Comparison of ENCODE assay signal across 25 mouse cellular contexts in the genomic region with DNA sequence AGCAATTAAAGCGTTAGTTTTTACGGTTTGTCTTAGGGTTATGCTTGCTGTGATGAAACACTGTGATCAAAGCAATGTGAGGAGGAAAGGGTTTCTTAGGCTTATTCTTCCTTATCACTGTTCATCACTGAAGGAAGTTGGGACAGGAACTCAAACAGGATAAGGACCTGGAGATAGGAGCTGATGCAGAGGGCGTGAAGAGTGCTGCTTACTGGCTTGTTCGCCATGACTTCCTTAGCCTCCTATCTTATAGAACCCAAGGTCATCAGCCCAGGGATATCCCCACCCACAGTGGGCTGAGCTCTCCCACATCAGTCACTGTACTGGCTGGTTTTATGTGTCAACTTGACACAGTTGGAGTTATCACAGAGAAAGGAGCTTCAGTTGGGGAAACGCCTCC. TPM values are rescaled to one million over a fixed set of nuclear protein-coding genes. Genes with fewer than 3 reads are reported as not detected.
DNase-seq lines count a peak whose midpoint lies in the region; ATAC-seq and TF ChIP-seq lines count a peak whose summit lies in the region.
"Had no signal": no experiment of that assay in that cellular context is flagged by ENCODE, and none has a peak within 500 bp of the region (broad histone marks: within the 10 kb centered on the region; RNA-seq: fewer than 3 reads in every experiment).

No protein-coding gene starts in this region.

- no peak overlapping the region for H3K27ac ChIP-seq in heart, embryonic 11.5 days (ENCODE audit: low read depth, low read length)
- peak overlapping the region; percentile 3; the same call in 1 of the 2 replicates for H3K27ac ChIP-seq in MEL (ENCODE audit: control insufficient read depth, low read depth, low read length)
- H3K27ac ChIP-seq in hindbrain, embryonic 10.5 days, result no peak overlapping the region
- no peak overlapping the region for H3K27ac ChIP-seq in midbrain, embryonic 10.5 days (replicated peaks)
- H3K27ac ChIP-seq in hindbrain, embryonic 13.5 days, result no peak overlapping the region

- H3K79me2 ChIP-seq in MEL (ENCODE audit: control insufficient read depth, insufficient read depth, low read length, poor library complexity), result no peaks in the 10 kb centered on the region

- H3K36me3 ChIP-seq in heart, embryonic 11.5 days (ENCODE audit: control insufficient read depth, insufficient read depth, low read length), result no peaks in the 10 kb centered on the region
- H3K36me3 ChIP-seq in MEL (ENCODE audit: control insufficient read depth in 1 of 2, insufficient read depth in 2 of 2, low read length in 2 of 2), result no peaks in the 10 kb centered on the region
- no peaks in the 10 kb centered on the region for H3K36me3 ChIP-seq in hindbrain, embryonic 10.5 days
- H3K36me3 ChIP-seq in midbrain, embryonic 10.5 days, result no peaks in the 10 kb centered on the region
- no peaks in the 10 kb centered on the region for H3K36me3 ChIP-seq in hindbrain, embryonic 13.5 days
- H3K36me3 ChIP-seq: G1E had no signal

- no peaks in the 10 kb centered on the region for H3K9me3 ChIP-seq in heart, embryonic 11.5 days (replicated peaks; ENCODE audit: control insufficient read depth, low read length)
- H3K9me3 ChIP-seq in MEL (replicated peaks; ENCODE audit: insufficient read depth, low read length), result no peaks in the 10 kb centered on the region
- no peaks in the 10 kb centered on the region for H3K9me3 ChIP-seq in hindbrain, embryonic 10.5 days
- no peaks in the 10 kb centered on the region for H3K9me3 ChIP-seq in midbrain, embryonic 10.5 days (replicated peaks)
- H3K9me3 ChIP-seq in hindbrain, embryonic 13.5 days, result no peaks in the 10 kb centered on the region
- H3K9me3 ChIP-seq: G1E had no signal

- H3K4me2 ChIP-seq in heart, embryonic 11.5 days, result no peak overlapping the region
- no peak overlapping the region for H3K4me2 ChIP-seq in hindbrain, embryonic 13.5 days

- TF ChIP-seq POLR2A in MEL (IDR thresholded peaks at IDR 0.05; ENCODE audit: control insufficient read depth in 1 of 2, insufficient read depth in 1 of 2, low read depth in 1 of 2, low read length in 2 of 2, poor library complexity in 1 of 2), result no peak

- H3K4me3 ChIP-seq in heart, embryonic 11.5 days (ENCODE audit: low read depth, low read length), result no peak overlapping the region
- H3K4me3 ChIP-seq in MEL (ENCODE audit: control insufficient read depth in 1 of 2, insufficient read depth in 1 of 2, low read depth in 2 of 2, low read length in 2 of 2), result no peak overlapping the region
- H3K4me3 ChIP-seq in hindbrain, embryonic 10.5 days, result no peak overlapping the region
- no peak overlapping the region for H3K4me3 ChIP-seq in midbrain, embryonic 10.5 days
- H3K4me3 ChIP-seq in hindbrain, embryonic 13.5 days, result no peak overlapping the region

- 0 out of 2 replicates have a peak, but pooled peaks cover 2% of the 10 kb centered on the region for H3K27me3 ChIP-seq in heart, embryonic 11.5 days (ENCODE audit: control insufficient read depth, insufficient read depth, low read length)
- H3K27me3 ChIP-seq in MEL (ENCODE audit: control insufficient read depth in 1 of 2, insufficient read depth in 2 of 2, low read length in 2 of 2), result no peaks in the 10 kb centered on the region
- no peaks in the 10 kb centered on the region for H3K27me3 ChIP-seq in hindbrain, embryonic 10.5 days (ENCODE audit: insufficient read depth, poor library complexity, severe bottlenecking)
- no peaks in the 10 kb centered on the region for H3K27me3 ChIP-seq in midbrain, embryonic 10.5 days (ENCODE audit: low read depth, poor library complexity, severe bottlenecking)
- H3K27me3 ChIP-seq in hindbrain, embryonic 13.5 days, result no peaks in the 10 kb centered on the region
- H3K27me3 ChIP-seq: Patski had no signal

- no peak for TF ChIP-seq RAD21 in MEL (IDR thresholded peaks at IDR 0.05; ENCODE audit: low read depth, low read length)

- no peaks in the 10 kb centered on the region for H3K4me1 ChIP-seq in heart, embryonic 11.5 days (ENCODE audit: control insufficient read depth, insufficient read depth, low read length)
- H3K4me1 ChIP-seq in MEL (ENCODE audit: control insufficient read depth in 1 of 2, insufficient read depth in 2 of 2, low read length in 2 of 2), result peaks cover 0 to 12% of the 10 kb centered on the region in 2 experiments; a peak in 1 of 4 replicates
- no peaks in the 10 kb centered on the region for H3K4me1 ChIP-seq in hindbrain, embryonic 10.5 days (replicated peaks)
- no peaks in the 10 kb centered on the region for H3K4me1 ChIP-seq in midbrain, embryonic 10.5 days
- H3K4me1 ChIP-seq in hindbrain, embryonic 13.5 days (replicated peaks), result no peaks in the 10 kb centered on the region

- TF ChIP-seq EP300 in MEL (IDR thresholded peaks at IDR 0.05; ENCODE audit: low read depth in 1 of 2, low read length in 2 of 2), result peak; percentile 58 to 61; a peak in 3 of 4 replicates

- no peak overlapping the region for H3K9ac ChIP-seq in heart, embryonic 11.5 days (ENCODE audit: low read depth, low read length)
- H3K9ac ChIP-seq in MEL (ENCODE audit: control insufficient read depth, low read depth, low read length, poor library complexity, severe bottlenecking), result no peak overlapping the region
- H3K9ac ChIP-seq in hindbrain, embryonic 13.5 days, result no peak overlapping the region

- 48% methylated on average over 5 of the region's 5 CpGs for WGBS in heart, embryonic 11.5 days (ENCODE audit: insufficient replicate concordance)
- 83% methylated on average over 5 of the region's 5 CpGs for WGBS in hindbrain, embryonic 10.5 days
- WGBS in midbrain, embryonic 10.5 days, result 84% methylated on average over 5 of the region's 5 CpGs
- 79% methylated on average over 5 of the region's 5 CpGs for WGBS in hindbrain, embryonic 13.5 days

- TF ChIP-seq CTCF in MEL (IDR thresholded peaks at IDR 0.05 in 2 of 3, conservative IDR thresholded peaks at IDR 0.05 in 1 of 3; ENCODE audit: control insufficient read depth in 1 of 3, insufficient read depth in 1 of 3, low read depth in 2 of 3, low read length in 3 of 3, poor library complexity in 1 of 3, severe bottlenecking in 1 of 3), result no peak

- peak; percentile 41 for DNase-seq in heart, adult 11 months
- DNase-seq in 416B (ENCODE audit: low read depth) (peak; percentile 93), MEL (ENCODE audit: low read depth, low spot score) (peak; percentile 61), MEL-GATA-1-ER (ENCODE audit: extremely low read depth, low read depth) (peak; percentile 6)
- no peak for DNase-seq in hindbrain, embryonic 10.5 days (ENCODE audit: low spot score)
- DNase-seq in midbrain, embryonic 10.5 days (ENCODE audit: low spot score), result no peak
- DNase-seq: adrenal gland, adult 2 months; adrenal gland, adult 8-10 months; adrenal gland, postnatal 10 days; adrenal gland, postnatal 14 days; adrenal gland, postnatal 25 days; adrenal gland, postnatal 36 days; B cell, adult 2 months; cerebellum, adult 11 months; cerebellum, adult 11-12 months; cerebellum, adult 18-20 months; cerebellum, adult 2 months; cerebellum, adult 8-10 months had no signal

- no peak for ATAC-seq in heart, embryonic 11.5 days (replicated peaks; ENCODE audit: insufficient number of reproducible peaks, low FRiP score, low TSS enrichment)
- no peak for ATAC-seq in hindbrain, embryonic 13.5 days (ENCODE audit: low FRiP score)
- ATAC-seq: activated CD4-positive, CD25-positive, alpha-beta regulatory T cell, adult 4 months; CD4-positive, CD25-positive, alpha-beta regulatory T cell, adult 4 months; Patski had no signal

TF ChIP-seq in MEL, 35 proteins besides CTCF, POLR2A, EP300 and RAD21:
- TF ChIP-seq GATA1 (IDR thresholded peaks at IDR 0.05; ENCODE audit: low read depth, low read length), result peak; percentile 56; the same call in 1 of the 2 replicates
- no peak for TF ChIP-seq POLR2AphosphoS5 (IDR thresholded peaks at IDR 0.05; ENCODE audit: borderline replicate concordance, low read depth, low read length)
- no peak for TF ChIP-seq UBTF (IDR thresholded peaks at IDR 0.05; ENCODE audit: borderline replicate concordance, insufficient read depth, low read depth, low read length)
- TF ChIP-seq MYB (IDR thresholded peaks at IDR 0.05; ENCODE audit: low read depth, low read length), result 0 out of 2 replicates have a peak, but pooled peaks have one; percentile 13
- no peak; the same call in 1 of the 2 replicates for TF ChIP-seq ETS1 (IDR thresholded peaks at IDR 0.05; ENCODE audit: low read depth, low read length)
- TF ChIP-seq POLR2AphosphoS2 (IDR thresholded peaks at IDR 0.05; ENCODE audit: low read length), result no peak
- TF ChIP-seq ZKSCAN1 (IDR thresholded peaks at IDR 0.05; ENCODE audit: low read depth, low read length), result no peak
- TF ChIP-seq RCOR1 (IDR thresholded peaks at IDR 0.05; ENCODE audit: low read depth, low read length), result 0 out of 2 replicates have a peak, but pooled peaks have one; percentile 16
- TF ChIP-seq GABPA (IDR thresholded peaks at IDR 0.05; ENCODE audit: low read depth, low read length), result no peak
- no peak for TF ChIP-seq ELF1 (IDR thresholded peaks at IDR 0.05; ENCODE audit: low read depth, low read length)
- TF ChIP-seq KAT2A (conservative IDR thresholded peaks at IDR 0.05; ENCODE audit: low read depth, low read length), result no peak
- no peak for TF ChIP-seq ZNF384 (IDR thresholded peaks at IDR 0.05; ENCODE audit: low read depth, low read length)
- no peak for TF ChIP-seq MAZ (IDR thresholded peaks at IDR 0.05; ENCODE audit: low read depth, low read length)
- TF ChIP-seq NELFE (IDR thresholded peaks at IDR 0.05; ENCODE audit: low read depth, low read length), result no peak
- 0 out of 2 replicates have a peak, but pooled peaks have one; percentile 27 for TF ChIP-seq SIN3A (IDR thresholded peaks at IDR 0.05; ENCODE audit: low read length)
- no peak for TF ChIP-seq TBP (IDR thresholded peaks at IDR 0.05; ENCODE audit: low read depth, low read length)
- no peak for TF ChIP-seq NRF1 (IDR thresholded peaks at IDR 0.05; ENCODE audit: insufficient read depth, low read depth, low read length, poor library complexity, severe bottlenecking)
- TF ChIP-seq ZC3H11A (IDR thresholded peaks at IDR 0.05; ENCODE audit: low read depth, low read length), result no peak
- TF ChIP-seq MEF2A (IDR thresholded peaks at IDR 0.05; ENCODE audit: extremely low read depth, insufficient replicate concordance, low read depth, low read length, poor library complexity, severe bottlenecking), result no peak
- TF ChIP-seq HCFC1 (IDR thresholded peaks at IDR 0.05; ENCODE audit: low read depth, low read length), result no peak

RNA-seq across cellular contexts. Expression of gene Adra1d, which starts 50.4 kb away (rescaled TPM):
- 0.34 and 0.50 TPM in 2 replicates for polyA plus RNA-seq in heart, embryonic 11.5 days (2014; fragmentation: Nextera tagmentation; extraction: Ambion mirVana)
- not detected in 2 replicates for total RNA-seq in MEL (2012; rRNA removed)
- polyA plus RNA-seq in MEL (2012; ENCODE audit: insufficient read depth in 1 of 2, insufficient read length in 2 of 2, low read depth in 1 of 2, low replicate concordance in 2 of 2, missing spikeins in 1 of 2), result not detected
- 0.16 and 0.31 TPM in 2 replicates for polyA plus RNA-seq in hindbrain, embryonic 10.5 days (2016; fragmentation: Nextera tagmentation; extraction: Ambion mirVana)
- polyA plus RNA-seq in midbrain, embryonic 10.5 days (2016; fragmentation: Nextera tagmentation; extraction: Ambion mirVana), result 0.47 and 0.60 TPM in 2 replicates
- polyA plus RNA-seq in hindbrain, embryonic 13.5 days (2015; fragmentation: Nextera tagmentation; extraction: Ambion mirVana), result 0.10 and 0.25 TPM in 2 replicates
- total RNA-seq: CH12.LX, G1E had no signal
- polyA plus RNA-seq: activated CD4-positive, CD25-positive, alpha-beta regulatory T cell, adult 4 months; CD4-positive, CD25-positive, alpha-beta regulatory T cell, adult 4 months; G1E had no signal

Comparison
In these comparisons a context has a peak if more than half of its experiments do, and no peak if none do; other contexts are left out.
1. DNase-seq: peak in heart, adult 11 months (single experiment), 416B (single experiment), MEL (single experiment) and MEL-GATA-1-ER (single experiment); none in hindbrain, embryonic 10.5 days (single experiment) and midbrain, embryonic 10.5 days (single experiment).